Mouse (Mus musculus): Measurements from ENCODE around the gene Fzd5.

Fzd5 gene

GRCm38 (mm10) chr1:64737502-64738179 lies at the start of gene Fzd5:
Gene Fzd5, minus strand, starts transcription at chr1:64737751.
- no peak for DNase-seq (ENCODE audit: low spot score)

DNA sequence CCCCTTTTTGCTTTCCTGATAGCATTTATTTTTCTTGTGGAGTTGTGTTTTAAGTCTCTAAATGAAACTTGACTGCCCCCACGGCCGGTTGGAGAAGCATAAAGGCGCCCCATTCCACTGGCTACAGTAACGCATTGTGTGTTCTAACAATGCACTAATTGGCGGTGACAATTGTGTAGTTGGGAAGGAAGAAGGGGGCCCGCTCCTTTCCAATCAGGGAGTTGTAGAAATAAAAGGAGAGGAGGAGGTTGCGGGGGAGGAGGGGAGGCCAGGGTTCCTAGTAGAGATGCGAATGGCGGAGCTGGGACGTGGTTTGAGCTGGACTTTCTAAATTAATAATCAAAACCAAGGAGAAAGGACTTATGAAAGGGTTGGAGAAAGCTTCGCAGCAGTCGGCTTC lies 42.3 kb upstream of the Fzd5 start:
- no peak for DNase-seq (ENCODE audit: low spot score)

- DNase-seq (ENCODE audit: low spot score), result no peak
These were observed 41.9 kb upstream of the Fzd5 start for GRCm38 (mm10) chr1:64779415-64779814.

- DNase-seq (ENCODE audit: low spot score), result no peak
These were observed 35.8 kb upstream of the Fzd5 start for GRCm38 (mm10) chr1:64773305-64773704.

DNA sequence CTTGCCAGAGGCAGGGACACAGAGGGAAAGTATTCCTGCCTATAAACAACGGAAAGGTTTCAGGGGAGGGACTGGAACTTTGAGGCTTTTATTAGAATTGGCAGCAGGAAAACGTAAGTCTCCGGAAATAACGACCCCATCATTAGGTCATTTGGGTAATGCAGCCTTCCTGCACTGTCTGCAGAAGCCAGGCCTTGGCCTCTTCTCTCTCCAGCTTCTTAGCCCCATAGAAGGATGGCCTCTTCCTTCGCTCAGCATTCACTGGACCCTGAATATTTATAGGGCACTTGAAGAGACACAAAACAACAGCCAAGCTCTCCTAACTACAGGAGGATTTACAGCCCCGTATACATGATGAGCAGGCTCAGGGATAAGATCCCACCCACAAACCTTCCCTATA lies 32.6 kb upstream of the Fzd5 start:
- no peak for DNase-seq (ENCODE audit: low spot score)

- no peak for DNase-seq (ENCODE audit: low spot score)
These were observed 24.1 kb upstream of the Fzd5 start for GRCm38 (mm10) chr1:64761646-64762045.

DNA sequence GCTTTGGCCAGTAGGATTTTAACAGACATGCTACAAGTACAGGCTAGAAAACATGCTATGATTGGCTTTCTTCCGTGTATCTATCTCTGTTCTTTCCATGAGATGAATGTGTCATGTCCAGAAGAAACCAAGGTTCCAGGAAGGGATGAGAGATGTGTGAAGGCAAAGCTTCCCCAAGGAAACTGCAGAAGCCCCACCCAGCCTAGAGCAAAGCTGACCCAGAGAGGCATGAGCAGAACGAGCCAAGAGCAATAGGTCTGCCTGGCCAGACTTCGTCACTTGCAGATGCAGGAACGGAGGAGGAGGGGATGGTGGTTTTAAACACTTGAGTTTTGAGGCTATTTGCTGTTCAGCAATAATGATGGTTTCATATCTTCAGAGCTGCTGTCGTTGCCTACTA lies 20.2 kb upstream of the Fzd5 start:
- no peak for DNase-seq (ENCODE audit: low spot score)

DNA sequence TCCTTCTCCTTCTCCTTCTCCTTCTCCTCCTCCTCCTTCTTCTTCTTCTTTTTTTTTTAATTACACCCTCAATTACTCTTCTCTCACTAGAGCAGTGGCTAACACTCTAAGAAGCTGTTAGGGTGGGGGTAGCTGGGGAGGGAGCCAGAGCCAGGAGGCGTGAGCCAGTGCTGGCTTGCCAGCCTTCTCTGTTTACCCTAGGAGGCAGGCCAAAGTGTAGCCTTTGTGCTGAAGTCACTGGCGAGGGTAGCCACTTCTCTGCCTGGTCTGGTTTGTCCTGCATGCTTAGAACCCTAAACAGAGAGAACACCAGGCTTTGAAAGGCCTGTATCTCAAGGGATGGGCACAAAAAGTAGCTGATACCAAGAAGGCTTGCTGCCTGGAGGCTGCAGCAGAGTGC lies 19.7 kb upstream of the Fzd5 start:
- DNase-seq (ENCODE audit: low spot score), result no peak

DNA sequence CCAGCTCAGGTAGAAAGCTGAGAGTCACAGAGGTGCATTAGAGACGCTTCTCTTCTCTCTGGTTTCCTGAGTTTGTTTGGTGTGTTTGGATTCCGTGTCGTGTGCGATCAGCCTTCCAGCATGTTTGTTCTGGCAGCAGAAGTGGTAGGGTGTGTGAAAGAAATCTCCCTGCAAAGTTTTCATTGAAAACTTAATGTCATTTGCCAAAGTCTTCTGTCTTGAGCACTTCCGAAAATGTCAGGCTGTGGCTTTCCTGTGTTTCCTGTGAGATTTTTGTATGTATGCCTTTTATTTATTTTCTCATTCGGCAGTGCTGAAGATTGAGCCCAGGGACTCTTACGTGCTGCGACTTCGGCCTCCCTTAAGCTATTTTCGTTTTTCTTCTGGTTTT lies 19.1 kb upstream of the Fzd5 start:
- DNase-seq (ENCODE audit: low spot score), result no peak

DNA sequence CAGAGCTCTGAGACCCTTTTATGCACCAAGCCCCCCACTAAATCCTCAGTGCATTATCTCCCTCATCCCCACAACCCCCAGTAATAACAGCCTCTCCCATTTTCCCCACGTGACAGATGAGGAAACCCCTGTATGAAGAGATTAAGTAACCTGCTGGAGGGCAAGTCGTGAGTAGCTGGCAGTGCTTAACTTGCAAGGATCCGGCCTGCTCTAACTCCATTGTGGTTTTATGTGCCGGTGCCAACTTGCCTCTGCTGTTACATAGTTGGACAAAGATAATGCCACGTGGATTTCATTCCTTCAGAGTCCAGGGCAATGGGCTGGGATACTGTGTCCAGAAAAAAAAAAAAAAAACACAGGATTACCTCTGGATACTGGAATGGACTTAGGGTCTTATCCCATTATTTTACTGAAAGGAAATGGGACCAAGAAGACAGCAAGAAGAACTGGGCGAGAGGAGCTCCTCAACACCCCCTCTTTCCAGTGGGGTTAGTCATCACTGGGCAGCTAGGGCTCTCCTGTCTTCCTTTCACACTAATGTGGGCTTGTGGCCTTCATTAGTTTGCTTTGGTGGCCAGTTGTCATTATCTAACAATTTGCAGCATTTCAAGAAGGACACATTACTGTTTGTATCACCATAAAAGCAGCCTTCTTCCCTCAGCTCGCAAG lies 18.6 kb upstream of the Fzd5 start:
- no peak for DNase-seq (ENCODE audit: low spot score)

DNA sequence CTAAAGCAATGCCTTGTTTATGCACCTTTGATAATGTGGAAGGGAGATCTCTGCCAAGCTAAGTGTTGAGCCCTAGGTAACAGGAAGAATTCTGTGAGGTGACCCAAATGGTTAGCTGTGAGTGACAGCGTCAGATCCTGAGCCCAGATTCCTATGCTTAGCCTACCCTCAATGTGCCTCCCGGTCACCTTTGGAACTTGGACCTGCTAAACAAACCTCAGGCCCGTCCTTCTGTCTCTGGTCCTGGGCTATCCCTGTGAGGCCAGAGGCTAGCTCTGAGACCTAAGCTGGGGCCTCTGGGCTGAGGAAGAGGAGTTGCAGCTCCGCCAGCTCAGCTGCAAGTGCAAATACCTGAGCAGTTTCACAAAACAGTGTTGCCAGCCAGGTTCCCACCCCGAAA lies 17.1 kb upstream of the Fzd5 start:
- no peak for DNase-seq (ENCODE audit: low spot score)

DNA sequence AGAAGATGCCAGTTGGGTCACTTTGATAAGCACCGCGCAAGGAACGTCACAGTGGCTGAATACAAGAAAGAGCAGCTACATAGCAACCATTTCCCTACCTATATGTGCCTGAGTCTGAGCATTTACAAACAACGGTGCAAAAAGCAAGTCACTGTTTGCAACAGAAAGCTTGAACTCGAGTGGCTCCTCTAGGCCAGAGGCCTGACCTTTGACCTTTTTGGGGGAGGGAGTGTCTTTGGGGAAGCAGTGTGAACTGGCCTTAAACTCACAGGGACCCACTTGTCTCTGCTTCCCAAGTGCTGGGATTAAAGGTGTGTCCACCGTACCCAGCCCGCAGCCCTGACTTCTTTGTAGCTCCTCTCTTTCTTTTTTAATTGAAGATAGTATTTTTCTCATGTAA lies 16.1 kb upstream of the Fzd5 start:
- no peak for DNase-seq (ENCODE audit: low spot score)

GRCm38 (mm10) chr1:64753109-64753508 lies 15.6 kb upstream of the Fzd5 start:
- DNase-seq (ENCODE audit: low spot score), result no peak

DNA sequence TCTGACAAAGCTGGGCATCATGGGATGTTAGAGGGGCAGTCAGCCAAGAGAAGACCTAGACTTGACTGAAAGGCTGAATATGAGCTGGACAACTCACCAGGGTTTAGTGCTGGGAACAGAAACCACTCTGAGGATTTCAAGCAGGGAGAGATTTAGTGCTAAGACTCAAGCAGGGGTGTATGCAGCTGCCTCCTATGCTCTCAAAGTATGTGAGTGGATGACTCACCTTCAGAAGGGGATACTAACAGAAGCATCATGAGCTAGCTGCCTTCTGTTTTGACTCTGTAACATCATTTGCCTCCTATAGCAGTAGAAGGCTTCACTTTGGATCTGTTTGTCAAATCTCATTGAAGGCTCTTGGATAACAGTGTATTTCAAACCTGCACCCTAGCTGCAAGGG lies 7.1 kb upstream of the Fzd5 start:
- DNase-seq (ENCODE audit: low spot score), result no peak

- DNase-seq (ENCODE audit: low spot score), result no peak
These were observed 5.3 kb upstream of the Fzd5 start for GRCm38 (mm10) chr1:64742741-64743408.

DNA sequence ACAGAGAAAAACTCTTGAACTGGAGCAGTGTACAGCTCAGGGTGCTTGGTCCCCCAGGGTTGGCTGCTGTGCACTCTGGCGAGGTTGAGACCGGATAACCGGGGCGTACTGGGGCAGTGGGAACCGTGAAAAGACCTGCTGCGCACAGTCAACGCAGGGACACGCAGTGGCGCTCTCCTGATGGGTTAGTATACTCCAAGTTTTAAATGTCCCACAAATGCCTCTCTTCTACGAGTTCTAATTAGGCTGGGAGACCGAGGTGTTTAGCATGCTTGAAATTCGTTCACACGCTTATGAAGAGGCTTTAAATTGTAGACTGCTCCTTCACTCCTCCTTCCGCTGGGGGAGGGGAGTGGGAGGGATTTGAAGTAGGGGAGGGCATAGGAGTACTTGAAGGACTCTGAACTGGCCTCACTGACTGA lies 1.1 kb upstream of the Fzd5 start:
- DNase-seq (ENCODE audit: low spot score), result no peak

- no peak for DNase-seq (ENCODE audit: low spot score)
These were observed 617 bp upstream of the Fzd5 start for GRCm38 (mm10) chr1:64738180-64738555.

DNA sequence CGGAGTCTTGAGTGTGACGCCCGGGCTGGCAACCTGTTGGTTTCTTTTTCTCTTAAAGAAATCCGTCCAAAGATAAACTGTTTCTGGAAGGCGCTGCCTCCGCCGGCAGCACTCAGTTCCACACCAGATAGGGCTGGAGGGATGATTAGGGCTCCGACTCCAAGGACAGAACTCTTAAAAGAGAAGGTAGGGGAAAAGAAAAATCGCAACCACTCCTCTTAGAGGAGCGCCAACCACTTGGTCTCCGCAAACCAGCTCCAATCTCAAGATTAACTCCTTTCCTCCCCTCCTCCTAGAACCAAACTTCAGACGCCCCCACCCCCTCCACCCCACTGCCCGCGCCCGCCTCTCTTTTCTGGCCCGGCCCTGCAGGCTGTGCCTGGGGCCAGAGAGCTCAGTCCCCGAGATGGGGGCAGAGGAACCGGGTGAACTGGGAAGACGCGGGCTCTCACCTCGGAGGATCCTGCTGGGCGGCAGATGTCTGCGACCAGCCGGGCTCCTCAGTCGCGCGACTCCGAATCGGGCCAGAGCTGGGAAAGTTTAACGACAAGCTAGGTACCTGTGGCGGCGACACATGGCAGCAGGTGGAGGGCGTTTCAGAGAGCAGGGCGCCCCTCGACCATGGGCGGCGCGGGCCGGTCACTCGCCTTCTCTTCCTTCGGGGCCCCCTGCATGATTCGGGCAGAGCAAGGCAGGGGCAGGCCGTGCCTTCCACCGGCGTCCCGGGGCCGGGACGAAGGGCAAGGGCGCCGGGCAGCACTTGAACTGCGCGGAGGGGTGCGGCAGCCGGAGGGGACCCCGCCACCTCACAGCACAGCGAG lies 660 bp downstream of the Fzd5 start:
- no peak for DNase-seq (ENCODE audit: low spot score)

GRCm38 (mm10) chr1:64735781-64736680 lies 1.5 kb downstream of the Fzd5 start:
- DNase-seq (ENCODE audit: low spot score), result no peak

DNA sequence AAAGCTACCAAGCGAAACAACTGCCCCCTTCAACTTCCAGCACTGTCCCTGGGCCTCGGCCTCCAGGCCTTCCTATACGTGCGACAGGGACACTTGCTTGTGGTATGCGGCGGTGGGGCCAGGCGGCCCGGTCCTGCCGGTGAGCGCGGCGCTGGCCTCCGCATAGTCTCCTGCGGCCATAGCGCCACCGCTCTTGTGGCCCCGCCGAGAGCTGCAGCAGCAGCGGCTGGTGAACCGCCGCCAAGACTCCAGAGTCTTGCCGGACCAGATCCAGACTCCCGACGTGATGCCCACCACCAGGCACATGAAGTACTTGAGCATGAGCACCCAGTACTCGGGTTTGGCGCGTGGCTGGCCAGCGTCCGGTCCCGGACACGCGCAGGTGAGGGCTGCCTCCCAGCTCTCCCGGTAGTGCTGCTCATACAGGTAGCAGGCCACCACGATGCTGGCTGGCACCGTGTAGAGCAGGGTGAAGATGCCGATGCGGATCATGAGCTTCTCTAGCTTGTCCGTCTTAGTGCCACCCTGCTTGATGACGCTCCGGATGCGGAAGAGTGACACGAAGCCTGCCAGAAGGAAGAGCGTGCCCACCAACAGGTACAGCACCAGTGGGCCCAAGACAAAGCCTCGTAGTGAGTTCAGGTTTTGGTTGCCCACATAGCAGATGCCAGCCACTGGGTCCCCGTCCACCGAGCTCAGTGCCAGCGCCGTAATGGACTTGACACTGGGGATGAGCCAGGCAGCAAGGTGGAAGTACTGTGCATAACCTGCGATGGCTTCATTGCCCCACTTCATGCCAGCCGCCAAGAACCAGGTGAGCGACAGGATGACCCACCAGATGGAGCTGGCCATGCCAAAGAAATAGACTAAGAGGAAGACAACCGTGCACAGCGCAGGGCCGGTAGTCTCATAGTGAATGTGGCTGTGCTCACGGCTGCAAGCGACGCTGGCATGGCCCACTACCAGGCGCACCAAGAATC lies 2.5 kb downstream of the Fzd5 start:
- no peak for DNase-seq (ENCODE audit: low spot score)

All from layer of hippocampus, adult 9-10 months (tissue).